Comparison of ENCODE assay signal across 16 mouse cellular contexts in genomic region chr5:72133906-72134305, GRCm38 (mm10).
"Had no signal": no experiment of that assay in that cellular context is flagged by ENCODE, and none has a peak within 500 bp of the region (broad histone marks: within the 10 kb centered on the region; RNA-seq: fewer than 3 reads in every experiment).

No protein-coding gene starts in this region.

- H3K27me3 ChIP-seq: lung, embryonic 15.5 days; megakaryocyte, embryonic 14.5 days; midbrain, embryonic 12.5 days; neural tube, embryonic 12.5 days; stomach, embryonic 15.5 days had no signal

- H3K9me3 ChIP-seq: lung, embryonic 15.5 days; midbrain, embryonic 12.5 days; neural tube, embryonic 12.5 days; stomach, embryonic 15.5 days had no signal

- H3K4me2 ChIP-seq: lung, embryonic 15.5 days; midbrain, embryonic 12.5 days; neural tube, embryonic 12.5 days; stomach, embryonic 15.5 days had no signal

- H3K9ac ChIP-seq: liver, postnatal 0 days; lung, embryonic 15.5 days; midbrain, embryonic 12.5 days; neural tube, embryonic 12.5 days; stomach, embryonic 15.5 days had no signal

- ATAC-seq: liver, postnatal 0 days; lung, postnatal 0 days had no signal

- H3K36me3 ChIP-seq: lung, embryonic 15.5 days; midbrain, embryonic 12.5 days; neural tube, embryonic 12.5 days; stomach, embryonic 15.5 days had no signal

- DNase-seq: liver, postnatal 0 days; lung, adult 2 months; lung, postnatal 14 days; lung, postnatal 36 days; midbrain, embryonic 14.5 days; right cerebral cortex, postnatal 14 days; thymus, adult 2 months; thymus, postnatal 25 days had no signal

- H3K4me3 ChIP-seq: lung, embryonic 15.5 days; megakaryocyte, embryonic 14.5 days; midbrain, embryonic 12.5 days; neural tube, embryonic 12.5 days; stomach, embryonic 15.5 days had no signal

- H3K4me1 ChIP-seq: lung, embryonic 15.5 days; megakaryocyte, embryonic 14.5 days; midbrain, embryonic 12.5 days; neural tube, embryonic 12.5 days; stomach, embryonic 15.5 days had no signal

- H3K27ac ChIP-seq: lung, embryonic 15.5 days; macrophage; midbrain, embryonic 12.5 days; neural tube, embryonic 12.5 days; stomach, embryonic 15.5 days; stomach, postnatal 0 days had no signal
